In the genomic region with DNA sequence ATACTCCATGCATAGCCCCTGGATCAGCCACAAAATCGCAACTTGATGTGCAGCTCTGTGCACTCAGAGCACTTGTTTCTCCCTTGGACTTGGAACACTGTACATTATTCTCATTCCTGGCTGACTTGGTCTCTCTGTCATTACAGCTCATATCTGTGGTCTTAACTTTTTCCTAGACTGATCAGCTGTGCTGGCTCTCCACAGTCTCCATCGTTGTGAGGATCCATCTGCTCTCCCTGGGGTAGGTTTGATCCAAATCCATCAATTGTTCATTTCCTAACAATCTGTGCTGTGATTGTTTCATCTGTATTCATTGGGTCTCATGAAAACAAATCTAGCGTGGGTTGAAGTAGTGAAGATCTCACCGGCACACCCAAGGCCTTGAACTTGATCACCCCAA, we compare ENCODE assay signal across 20 mouse cellular contexts. TPM values are rescaled to one million over a fixed set of nuclear protein-coding genes. Genes with fewer than 3 reads are reported as not detected.
DNase-seq lines count a peak whose midpoint lies in the region; TF ChIP-seq lines count a peak whose summit lies in the region.
"Had no signal": no experiment of that assay in that cellular context is flagged by ENCODE, and none has a peak within 500 bp of the region (broad histone marks: within the 10 kb centered on the region; RNA-seq: fewer than 3 reads in every experiment).

No protein-coding gene starts in this region.

- TF ChIP-seq EP300 in CH12.LX (IDR thresholded peaks at IDR 0.05; ENCODE audit: low read length) = no peak

- TF ChIP-seq POLR2A in CH12.LX (IDR thresholded peaks at IDR 0.05; ENCODE audit: low read depth, low read length) = no peak

- in situ Hi-C loops in CH12.LX (cut with MboI; ENCODE audit: low pct_ligation_motif_present, low pct_unique_long_range_greater_than_20kb, low sequenced_read_pairs) = no loop called here

- H3K27me3 ChIP-seq in CH12.LX (replicated peaks) = no peaks in the 10 kb centered on the region
- no peaks in the 10 kb centered on the region for H3K27me3 ChIP-seq in hindbrain, embryonic 10.5 days (ENCODE audit: insufficient read depth, poor library complexity, severe bottlenecking)
- H3K27me3 ChIP-seq: embryonic facial prominence, embryonic 15.5 days; heart, embryonic 15.5 days had no signal

- no peak for TF ChIP-seq RAD21 in CH12.LX (IDR thresholded peaks at IDR 0.05; ENCODE audit: low read depth, low read length)

- no peaks in the 10 kb centered on the region for H3K9me3 ChIP-seq in CH12.LX (replicated peaks; ENCODE audit: low read length)
- no peaks in the 10 kb centered on the region for H3K9me3 ChIP-seq in hindbrain, embryonic 10.5 days
- H3K9me3 ChIP-seq: embryonic facial prominence, embryonic 15.5 days; forebrain, embryonic 10.5 days; heart, embryonic 15.5 days had no signal

- peak overlapping the region; percentile 11; the same call in 1 of the 2 replicates for H3K4me2 ChIP-seq in CH12.LX (ENCODE audit: insufficient read depth, low read depth, poor library complexity, severe bottlenecking)
- H3K4me2 ChIP-seq: embryonic facial prominence, embryonic 15.5 days; heart, embryonic 11.5 days; heart, embryonic 15.5 days; hindbrain, embryonic 14.5 days had no signal

- H3K36me3 ChIP-seq in CH12.LX (replicated peaks in 1 of 2; ENCODE audit: control insufficient read depth in 1 of 2, insufficient read depth in 1 of 2, low read length in 1 of 2) = peaks cover 0 to 30% of the 10 kb centered on the region in 2 experiments
- no peaks in the 10 kb centered on the region for H3K36me3 ChIP-seq in hindbrain, embryonic 10.5 days
- H3K36me3 ChIP-seq: embryonic facial prominence, embryonic 15.5 days; forebrain, embryonic 10.5 days; heart, embryonic 15.5 days had no signal

- peaks cover 9% of the 10 kb centered on the region for H3K79me2 ChIP-seq in CH12.LX (replicated peaks; ENCODE audit: control insufficient read depth, extremely low read depth, insufficient read depth, poor library complexity, severe bottlenecking)

- WGBS in hindbrain, embryonic 10.5 days = 93% methylated on average over 4 of the region's 4 CpGs

- dilution Hi-C loops in CH12.LX (cut with MboI; ENCODE audit: extremely low pct_ligation_motif_present, extremely low pct_unique_long_range_greater_than_20kb, low sequenced_read_pairs) = no loop called here

- peak overlapping the region; percentile 95 for H3K9ac ChIP-seq in CH12.LX (ENCODE audit: insufficient read depth, low read depth)
- H3K9ac ChIP-seq: embryonic facial prominence, embryonic 15.5 days; heart, embryonic 15.5 days; hindbrain, embryonic 14.5 days had no signal

- H3K4me3 ChIP-seq in CH12.LX (replicated peaks in 1 of 3; ENCODE audit: low read depth in 2 of 3, low read length in 2 of 3, poor library complexity in 1 of 3) = peak overlapping the region in 1 of 3 experiments; percentile 25
- no peak overlapping the region for H3K4me3 ChIP-seq in hindbrain, embryonic 10.5 days
- H3K4me3 ChIP-seq: embryonic facial prominence, embryonic 15.5 days; erythroblast, embryonic 14.5 days; forebrain, embryonic 10.5 days; heart, adult 2 months; heart, embryonic 15.5 days had no signal

- H3K27ac ChIP-seq in CH12.LX (ENCODE audit: insufficient read depth, low read depth) = peak overlapping the region; percentile 98
- H3K27ac ChIP-seq in hindbrain, embryonic 10.5 days = no peak overlapping the region
- H3K27ac ChIP-seq: embryonic facial prominence, embryonic 15.5 days; forebrain, embryonic 10.5 days; heart, adult 2 months; heart, embryonic 15.5 days; hindbrain, embryonic 14.5 days had no signal

- peak; percentile 41 for DNase-seq in A20 (ENCODE audit: low read depth, low spot score)
- DNase-seq in CH12.LX (ENCODE audit: extremely low read depth) = no peak
- DNase-seq in layer of hippocampus, adult 8-10 months (ENCODE audit: low spot score in 2 of 2) = peak; percentile 26 to 27
- DNase-seq in layer of hippocampus, postnatal 36 days = peak; percentile 18 to 38
- no peak for DNase-seq in thymus, postnatal 36 days
- DNase-seq in hindbrain, embryonic 10.5 days (ENCODE audit: low spot score) = no peak
- DNase-seq in kidney, postnatal 36 days = no peak
- DNase-seq: adrenal gland, postnatal 14 days; B cell, adult 2 months; cerebellum, adult 2 months; cerebellum, postnatal 10 days; gastrocnemius, postnatal 14 days; heart, adult 2 months; heart, postnatal 14 days had no signal

- TF ChIP-seq CTCF in CH12.LX (conservative IDR thresholded peaks at IDR 0.05 in 1 of 2, IDR thresholded peaks at IDR 0.05 in 1 of 2; ENCODE audit: low read depth in 2 of 2, low read length in 2 of 2) = no peak

- peaks cover 45 to 89% of the 10 kb centered on the region in 2 experiments for H3K4me1 ChIP-seq in CH12.LX (ENCODE audit: control insufficient read depth in 1 of 2, insufficient read depth in 2 of 2)
- H3K4me1 ChIP-seq in hindbrain, embryonic 10.5 days (replicated peaks) = no peaks in the 10 kb centered on the region
- H3K4me1 ChIP-seq: embryonic facial prominence, embryonic 15.5 days; forebrain, embryonic 10.5 days; heart, embryonic 15.5 days had no signal

TF ChIP-seq in CH12.LX, 34 proteins besides CTCF, POLR2A, EP300 and RAD21:
- TF ChIP-seq E2F4 (IDR thresholded peaks at IDR 0.05; ENCODE audit: insufficient replicate concordance, low read depth, low read length) = no peak
- TF ChIP-seq ETS1 (conservative IDR thresholded peaks at IDR 0.05; ENCODE audit: low read depth, low read length) = no peak
- no peak for TF ChIP-seq ELF1 (IDR thresholded peaks at IDR 0.05; ENCODE audit: low read depth, low read length)
- TF ChIP-seq GABPA (IDR thresholded peaks at IDR 0.05; ENCODE audit: insufficient replicate concordance, low read depth, low read length) = no peak
- TF ChIP-seq IRF4 (IDR thresholded peaks at IDR 0.05; ENCODE audit: low read depth, low read length) = no peak
- no peak for TF ChIP-seq ZC3H11A (IDR thresholded peaks at IDR 0.05; ENCODE audit: low read depth, low read length)
- TF ChIP-seq MAX (IDR thresholded peaks at IDR 0.05; ENCODE audit: low read length) = no peak
- no peak for TF ChIP-seq TCF12 (IDR thresholded peaks at IDR 0.05; ENCODE audit: low read depth, low read length)
- TF ChIP-seq MXI1 (IDR thresholded peaks at IDR 0.05; ENCODE audit: low read depth, low read length) = no peak
- no peak for TF ChIP-seq HCFC1 (IDR thresholded peaks at IDR 0.05; ENCODE audit: low read depth, low read length)
- TF ChIP-seq POLR2AphosphoS2 (IDR thresholded peaks at IDR 0.05; ENCODE audit: low read depth, low read length) = no peak
- no peak for TF ChIP-seq UBTF (IDR thresholded peaks at IDR 0.05; ENCODE audit: low read depth, low read length)
- no peak for TF ChIP-seq ZNF384 (IDR thresholded peaks at IDR 0.05; ENCODE audit: low read depth, low read length)
- no peak for TF ChIP-seq JUN (IDR thresholded peaks at IDR 0.05; ENCODE audit: insufficient read depth, low read depth, low read length)

RNA-seq across cellular contexts. Expression of gene Rpia, which starts 49.2 kb away (rescaled TPM):
- total RNA-seq in CH12.LX (2012; rRNA removed) (55.7 and 76.1 TPM in 2 replicates), CH12.LX (2014; rRNA removed) (61.8 and 65.1 TPM in 2 replicates)
- polyA plus RNA-seq in CH12.LX (2012; ENCODE audit: insufficient read length, low read depth) = 57.8 and 68.9 TPM in 2 replicates
- 10 to 100 TPM; 12.9 to 17.6 (median 14.5) TPM for total RNA-seq in layer of hippocampus, adult 8-10 months (2022)
- total RNA-seq in layer of hippocampus, postnatal 36 days (2021) = 10 to 100 TPM; 11.7 to 13.0 TPM
- polyA plus RNA-seq in hindbrain, embryonic 10.5 days (2016; fragmentation: Nextera tagmentation; extraction: Ambion mirVana) = 1.8 and 2.2 TPM in 2 replicates

Comparison
In these comparisons a context has a peak if more than half of its experiments do, and no peak if none do; other contexts are left out.
1. DNase-seq: peak in A20 (single experiment), layer of hippocampus, adult 8-10 months (2 of 2) and layer of hippocampus, postnatal 36 days (2 of 2); none in CH12.LX (single experiment), thymus, postnatal 36 days (0 of 2), hindbrain, embryonic 10.5 days (single experiment) and kidney, postnatal 36 days (0 of 2).